Mouse (Mus musculus): ENCODE measurements at regions not wholly inside any gene's neighbourhood (a gene's known extent, or its start where the extent isn't known, plus 50 kb on each side); places are given as distances from the start of the nearest gene placed in this dataset.
A peak's percentile ranks its signal among the peaks of the same experiment; 100 is the strongest.

- peak overlapping the region; percentile 85; the same call in 1 of the 2 replicates for H3K27ac ChIP-seq (ENCODE audit: low read depth, low read length)
- no peak; the same call in 1 of the 2 replicates for ATAC-seq (ENCODE audit: low FRiP score, low TSS enrichment)
- H3K36me3 ChIP-seq (ENCODE audit: control insufficient read depth, insufficient read depth, low read length) = no peaks in the 10 kb centered on the region
- no peak overlapping the region for H3K9ac ChIP-seq (ENCODE audit: low read depth, low read length)
- H3K4me3 ChIP-seq (ENCODE audit: low read length) = no peak overlapping the region
- no peaks in the 10 kb centered on the region for H3K9me3 ChIP-seq (ENCODE audit: control insufficient read depth, low read length)
- H3K4me2 ChIP-seq (replicated peaks; ENCODE audit: low read depth, low read length) = peak overlapping the region; percentile 24
- peaks cover 29% of the 10 kb centered on the region for H3K4me1 ChIP-seq (ENCODE audit: control insufficient read depth, insufficient read depth, low read length)
- 20% methylated on average over 7 of the region's 7 CpGs for WGBS
- no peaks in the 10 kb centered on the region for H3K27me3 ChIP-seq (ENCODE audit: control insufficient read depth, insufficient read depth, low read length)
Observed at GRCm38 (mm10) chr16:15052389-15052923, 146.1 kb downstream of the Efcab1 start.

GRCm38 (mm10) chr16:15052924-15053793, 146.8 kb downstream of the Efcab1 start:
- H3K9ac ChIP-seq (ENCODE audit: low read depth, low read length) = no peak overlapping the region; the same call in 1 of the 2 replicates
- H3K36me3 ChIP-seq (ENCODE audit: control insufficient read depth, insufficient read depth, low read length) = no peaks in the 10 kb centered on the region
- peak overlapping the region; percentile 85 for H3K27ac ChIP-seq (ENCODE audit: low read depth, low read length)
- no peaks in the 10 kb centered on the region for H3K27me3 ChIP-seq (ENCODE audit: control insufficient read depth, insufficient read depth, low read length)
- H3K4me1 ChIP-seq (ENCODE audit: control insufficient read depth, insufficient read depth, low read length) = peaks cover 29% of the 10 kb centered on the region
- H3K4me3 ChIP-seq (ENCODE audit: low read length) = peak overlapping the region; percentile 4; the same call in 1 of the 2 replicates
- ATAC-seq (ENCODE audit: low FRiP score, low TSS enrichment) = peak; percentile 92
- H3K9me3 ChIP-seq (ENCODE audit: control insufficient read depth, low read length) = no peaks in the 10 kb centered on the region
- 4% methylated on average over 16 of the region's 16 CpGs for WGBS
- H3K4me2 ChIP-seq (replicated peaks; ENCODE audit: low read depth, low read length) = peak overlapping the region; percentile 24

- H3K27me3 ChIP-seq (ENCODE audit: control insufficient read depth, insufficient read depth, low read length) = no peaks in the 10 kb centered on the region
- no peak overlapping the region for H3K4me2 ChIP-seq (replicated peaks; ENCODE audit: low read depth, low read length)
- H3K9me3 ChIP-seq (ENCODE audit: control insufficient read depth, low read length) = no peaks in the 10 kb centered on the region
- peaks cover 29% of the 10 kb centered on the region for H3K4me1 ChIP-seq (ENCODE audit: control insufficient read depth, insufficient read depth, low read length)
- H3K27ac ChIP-seq (ENCODE audit: low read depth, low read length) = peak overlapping the region; percentile 42; the same call in 1 of the 2 replicates
- no peak overlapping the region for H3K9ac ChIP-seq (ENCODE audit: low read depth, low read length)
- H3K4me3 ChIP-seq (ENCODE audit: low read length) = no peak overlapping the region
- 11% methylated on average over 4 of the region's 4 CpGs for WGBS
- no peaks in the 10 kb centered on the region for H3K36me3 ChIP-seq (ENCODE audit: control insufficient read depth, insufficient read depth, low read length)
- peak; percentile 86 for ATAC-seq (ENCODE audit: low FRiP score, low TSS enrichment)
Observed at GRCm38 (mm10) chr16:15053840-15054239, 147.4 kb downstream of the Efcab1 start.

- Histone ChIP-seq H3K36me3 (ENCODE audit: control insufficient read depth, insufficient read depth, low read length) (no peaks in the 10 kb centered on the region), H3K27me3 (ENCODE audit: control insufficient read depth, insufficient read depth, low read length) (no peaks in the 10 kb centered on the region), H3K9ac (ENCODE audit: low read depth, low read length) (no peak overlapping the region), H3K4me1 (ENCODE audit: control insufficient read depth, insufficient read depth, low read length) (peaks cover 29% of the 10 kb centered on the region), H3K9me3 (ENCODE audit: control insufficient read depth, low read length) (no peaks in the 10 kb centered on the region), H3K27ac (ENCODE audit: low read depth, low read length) (peak overlapping the region; percentile 42; the same call in 1 of the 2 replicates), H3K4me2 (replicated peaks; ENCODE audit: low read depth, low read length) (no peak overlapping the region), H3K4me3 (ENCODE audit: low read length) (no peak overlapping the region)
- ATAC-seq (ENCODE audit: low FRiP score, low TSS enrichment) = no peak
- WGBS = 35% methylated on average over 5 of the region's 5 CpGs
Observed at GRCm38 (mm10) chr16:15054306-15055001, 148.0 kb downstream of the Efcab1 start.

- Histone ChIP-seq H3K4me2 (replicated peaks; ENCODE audit: low read depth, low read length) (no peak overlapping the region), H3K9me3 (ENCODE audit: control insufficient read depth, low read length) (no peaks in the 10 kb centered on the region), H3K9ac (ENCODE audit: low read depth, low read length) (no peak overlapping the region), H3K27me3 (ENCODE audit: control insufficient read depth, insufficient read depth, low read length) (no peaks in the 10 kb centered on the region), H3K27ac (ENCODE audit: low read depth, low read length) (no peak overlapping the region), H3K36me3 (ENCODE audit: control insufficient read depth, insufficient read depth, low read length) (no peaks in the 10 kb centered on the region), H3K4me3 (ENCODE audit: low read length) (no peak overlapping the region), H3K4me1 (ENCODE audit: control insufficient read depth, insufficient read depth, low read length) (peaks cover 29% of the 10 kb centered on the region)
- WGBS = 80% methylated on average over 5 of the region's 5 CpGs
- ATAC-seq (ENCODE audit: low FRiP score, low TSS enrichment) = no peak
Observed at GRCm38 (mm10) chr16:15055697-15056096, 149.3 kb downstream of the Efcab1 start.

- H3K36me3 ChIP-seq (ENCODE audit: control insufficient read depth, insufficient read depth, low read length) = no peaks in the 10 kb centered on the region
- H3K27ac ChIP-seq (ENCODE audit: low read depth, low read length) = no peak overlapping the region
- H3K4me3 ChIP-seq (ENCODE audit: low read length) = no peak overlapping the region
- no peak overlapping the region for H3K9ac ChIP-seq (ENCODE audit: low read depth, low read length)
- H3K4me2 ChIP-seq (replicated peaks; ENCODE audit: low read depth, low read length) = no peak overlapping the region
- 87% methylated on average over 7 of the region's 7 CpGs for WGBS
- no peaks in the 10 kb centered on the region for H3K9me3 ChIP-seq (ENCODE audit: control insufficient read depth, low read length)
- no peak for ATAC-seq (ENCODE audit: low FRiP score, low TSS enrichment)
- no peaks in the 10 kb centered on the region for H3K27me3 ChIP-seq (ENCODE audit: control insufficient read depth, insufficient read depth, low read length)
- H3K4me1 ChIP-seq (ENCODE audit: control insufficient read depth, insufficient read depth, low read length) = no peaks in the 10 kb centered on the region
Observed at GRCm38 (mm10) chr16:15070485-15070960, 164.1 kb downstream of the Efcab1 start.

- no peak overlapping the region for H3K9ac ChIP-seq (ENCODE audit: low read depth, low read length)
- no peak overlapping the region for H3K4me3 ChIP-seq (ENCODE audit: low read length)
- no peaks in the 10 kb centered on the region for H3K27me3 ChIP-seq (ENCODE audit: control insufficient read depth, insufficient read depth, low read length)
- H3K36me3 ChIP-seq (ENCODE audit: control insufficient read depth, insufficient read depth, low read length) = no peaks in the 10 kb centered on the region
- no peak for ATAC-seq (ENCODE audit: low FRiP score, low TSS enrichment)
- H3K4me1 ChIP-seq (ENCODE audit: control insufficient read depth, insufficient read depth, low read length) = no peaks in the 10 kb centered on the region
- H3K9me3 ChIP-seq (ENCODE audit: control insufficient read depth, low read length) = no peaks in the 10 kb centered on the region
- no peak overlapping the region for H3K4me2 ChIP-seq (replicated peaks; ENCODE audit: low read depth, low read length)
- no peak overlapping the region for H3K27ac ChIP-seq (ENCODE audit: low read depth, low read length)
Observed at GRCm38 (mm10) chr16:15074407-15074806, 168.0 kb downstream of the Efcab1 start.

GRCm38 (mm10) chr16:15083692-15084091, 177.3 kb downstream of the Efcab1 start:
- Histone ChIP-seq H3K36me3 (ENCODE audit: control insufficient read depth, insufficient read depth, low read length) (no peaks in the 10 kb centered on the region), H3K4me2 (replicated peaks; ENCODE audit: low read depth, low read length) (no peak overlapping the region), H3K27me3 (ENCODE audit: control insufficient read depth, insufficient read depth, low read length) (no peaks in the 10 kb centered on the region), H3K4me3 (ENCODE audit: low read length) (no peak overlapping the region), H3K4me1 (ENCODE audit: control insufficient read depth, insufficient read depth, low read length) (peaks cover 8% of the 10 kb centered on the region), H3K9me3 (ENCODE audit: control insufficient read depth, low read length) (no peaks in the 10 kb centered on the region), H3K27ac (ENCODE audit: low read depth, low read length) (peak overlapping the region; percentile 92), H3K9ac (ENCODE audit: low read depth, low read length) (no peak overlapping the region)
- WGBS = 43% methylated on average over 3 of the region's 3 CpGs
- ATAC-seq (ENCODE audit: low FRiP score, low TSS enrichment) = no peak

Measured in kidney, embryonic 14.5 days (tissue).